Mouse (Mus musculus) liver, adult 2 months (tissue): ENCODE measurements around the gene Tfap2a.

ENCODE experiments used
- CTCF ChIP-seq: fragments of 200-500 bp; IDR thresholded peaks from 2 replicates; pipeline ENCODE4 v1.5.1; 2011; ENCODE audit warnings: low read depth, low read length, control low read depth
- POLR2A ChIP-seq: fragments of 200-500 bp; IDR thresholded peaks from 2 replicates; pipeline ENCODE4 v1.6.1; 2011; ENCODE audit warnings: low read length, control low read depth; ENCODE audit not compliant: insufficient read depth; ENCODE audit errors: extremely low read depth

DNA sequence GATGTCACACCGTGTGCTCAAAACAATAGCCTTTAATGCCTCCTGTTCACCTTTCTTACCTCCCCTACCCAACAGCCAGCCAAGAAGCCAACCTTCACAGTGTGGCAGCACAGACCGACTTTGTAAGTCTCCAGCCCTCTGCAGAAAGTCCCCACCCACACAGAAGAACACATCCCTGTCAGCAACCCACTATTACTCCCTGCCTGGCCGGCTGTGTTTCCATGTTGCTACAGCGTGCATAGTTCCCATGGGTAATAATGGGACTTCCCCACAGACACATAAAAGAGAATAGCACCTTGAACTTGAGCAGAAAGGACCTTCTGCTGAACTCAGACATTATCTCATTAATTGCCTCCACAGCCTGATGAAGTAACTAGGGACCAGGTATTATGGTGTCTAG, 61.4 kb downstream of the Tfap2a start:
- TF ChIP-seq CTCF (no peak), POLR2A (no peak)
